Mouse (Mus musculus): ENCODE measurements around the gene Plekha7.

Gene Plekha7

GRCm38 (mm10) chr7:116184358-116185057 lies 123.7 kb downstream of the Plekha7 start:
- DNase-seq: no peak

GRCm38 (mm10) chr7:116182451-116182850 lies 125.7 kb downstream of the Plekha7 start:
- peak; percentile 12 for DNase-seq

GRCm38 (mm10) chr7:116181444-116181946 lies 126.7 kb downstream of the Plekha7 start:
- no peak for DNase-seq

- no peak for DNase-seq
These were observed 129.3 kb downstream of the Plekha7 start for GRCm38 (mm10) chr7:116178916-116179315.

GRCm38 (mm10) chr7:116172774-116173173 lies 135.4 kb downstream of the Plekha7 start:
- no peak for DNase-seq

GRCm38 (mm10) chr7:116169426-116169825 lies 138.8 kb downstream of the Plekha7 start:
- DNase-seq: no peak

GRCm38 (mm10) chr7:116168224-116168623 lies 140.0 kb downstream of the Plekha7 start:
- no peak for DNase-seq

- DNase-seq: no peak
These were observed 143.9 kb downstream of the Plekha7 start for GRCm38 (mm10) chr7:116164232-116164631.

- DNase-seq: peak; percentile 23
These were observed 146.6 kb downstream of the Plekha7 start for GRCm38 (mm10) chr7:116161544-116161943.

GRCm38 (mm10) chr7:116156894-116157143 lies 151.4 kb downstream of the Plekha7 start:
- DNase-seq: no peak

- DNase-seq: no peak
These were observed 151.9 kb downstream of the Plekha7 start for GRCm38 (mm10) chr7:116156072-116156893.

- no peak for DNase-seq
These were observed 154.3 kb downstream of the Plekha7 start for GRCm38 (mm10) chr7:116153781-116154368.

GRCm38 (mm10) chr7:116149568-116149967 lies 158.6 kb downstream of the Plekha7 start:
- DNase-seq: no peak

- DNase-seq: no peak
These were observed 161.1 kb downstream of the Plekha7 start for GRCm38 (mm10) chr7:116147114-116147513.

- DNase-seq: no peak
These were observed 163.1 kb downstream of the Plekha7 start for GRCm38 (mm10) chr7:116145030-116145429.

- DNase-seq: no peak
These were observed 170.5 kb downstream of the Plekha7 start for GRCm38 (mm10) chr7:116137671-116138070.

GRCm38 (mm10) chr7:116137149-116137548 lies 171.0 kb downstream of the Plekha7 start:
- DNase-seq: no peak

GRCm38 (mm10) chr7:116134413-116135292 lies 173.5 kb downstream of the Plekha7 start:
- DNase-seq: no peak

GRCm38 (mm10) chr7:116132078-116132477 lies 176.1 kb downstream of the Plekha7 start:
- DNase-seq: peak; percentile 84

- peak; percentile 12 for DNase-seq
These were observed 176.8 kb downstream of the Plekha7 start for GRCm38 (mm10) chr7:116131390-116131789.

GRCm38 (mm10) chr7:116129374-116129773 lies 178.8 kb downstream of the Plekha7 start:
- no peak for DNase-seq

GRCm38 (mm10) chr7:116128286-116128685 lies 179.9 kb downstream of the Plekha7 start:
- DNase-seq: no peak

- no peak for DNase-seq
These were observed 181.1 kb downstream of the Plekha7 start for GRCm38 (mm10) chr7:116127052-116127451.

Measured in cerebellum, adult 9-10 months (tissue).